Mouse (Mus musculus) heart, embryonic 16.5 days (tissue): ENCODE data around the gene Tle6. TPM values are rescaled to one million over a fixed set of nuclear protein-coding genes. Genes with fewer than 3 reads are reported as not detected.

Experiments
- ATAC-seq: fragments of 200-750 bp; cut with Nextera tagmentation; replicated peaks from 2 replicates; pipeline ENCODE4 v1.8.0; 2017; ENCODE audit warnings: moderate number of reproducible peaks; ENCODE audit not compliant: insufficient read depth, low FRiP score; ENCODE audit errors: extremely low read depth
- H3K27ac ChIP-seq: fragments of 300-500 bp; sonication (generic); 2 replicates; pipeline ENCODE4 v1.5.1; 2014; ENCODE audit warnings: mild to moderate bottlenecking, low read length, control low read depth, moderate library complexity
- H3K27me3 ChIP-seq: fragments of 300-500 bp; sonication (generic); 2 replicates; pipeline ENCODE4 v1.6.1; 2014; ENCODE audit warnings: low read length, mixed read lengths; ENCODE audit not compliant: control insufficient read depth, insufficient read depth
- H3K36me3 ChIP-seq: fragments of 300-500 bp; sonication (generic); 2 replicates; pipeline ENCODE4 v1.6.1; 2014; ENCODE audit not compliant: control insufficient read depth, insufficient read depth
- H3K4me1 ChIP-seq: fragments of 300-500 bp; sonication (generic); 2 replicates; pipeline ENCODE4 v1.6.1; 2014; ENCODE audit warnings: low read length, mixed read lengths; ENCODE audit not compliant: control insufficient read depth, insufficient read depth
- H3K4me2 ChIP-seq: fragments of 300-500 bp; sonication (generic); 2 replicates; pipeline ENCODE4 v1.6.1; 2014; ENCODE audit warnings: low read depth, mild to moderate bottlenecking, control low read depth, low read length
- H3K4me3 ChIP-seq: fragments of 300-500 bp; sonication (generic); 2 replicates; pipeline ENCODE4 v1.5.1; 2014; ENCODE audit warnings: mild to moderate bottlenecking, control low read depth, low read length
- H3K9ac ChIP-seq: fragments of 300-500 bp; sonication (generic); 2 replicates; pipeline ENCODE4 v1.6.1; 2014; ENCODE audit warnings: low read length, control low read depth
- H3K9me3 ChIP-seq: fragments of 300-500 bp; sonication (generic); replicated peaks from 2 replicates; pipeline ENCODE4 v1.6.1; 2016; ENCODE audit warnings: low read length; ENCODE audit not compliant: control insufficient read depth
- WGBS: fragments of 180-500 bp; shearing (Covaris S2); extraction: QIAGEN DNeasy Blood & Tissue Kit; methylation state at CpG from one replicate; pipeline ENCODE4 v1.1.7; 2014; 5-methylcytosine and 5-hydroxymethylcytosine counted together
- polyA plus RNA-seq: library from polyadenylated mRNA; unstranded; fragments of >200 nt; fragmentation: Nextera tagmentation; extraction: Ambion mirVana; gene quantifications from 2 replicates; pipeline ENCODE4 v1.2.1, GENCODE M21; 2015

Tle6 gene
- polyA plus RNA-seq, 1 experiment from 2014 or later: 29.6 TPM

DNA sequence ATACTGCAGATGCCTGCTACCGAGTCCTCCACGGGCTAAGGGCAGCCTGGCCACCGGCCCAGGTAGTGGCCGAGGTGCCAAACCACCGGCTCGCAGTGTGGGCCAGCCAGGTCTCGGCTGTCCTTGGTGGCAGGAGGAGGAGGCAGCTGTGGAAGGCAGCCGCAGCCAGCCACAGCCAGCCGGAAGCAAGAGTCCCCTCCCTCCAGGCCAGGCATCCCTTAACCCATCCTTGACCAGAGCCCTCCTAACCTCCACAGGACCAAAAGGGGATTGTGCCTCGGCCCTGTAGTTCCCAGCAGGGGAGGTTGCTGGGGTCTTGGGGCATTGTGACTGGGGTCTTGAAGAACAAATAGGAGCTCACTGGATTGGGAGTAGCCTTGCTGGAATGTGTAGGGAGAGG lies 36.7 kb downstream of the Tle6 start:
- Histone ChIP-seq H3K9me3 (no peaks in the 10 kb centered on the region), H3K4me3 (peak overlapping the region; percentile 36), H3K9ac (peak overlapping the region; percentile 50), H3K4me2 (peak overlapping the region; percentile 53), H3K27ac (peak overlapping the region; percentile 60), H3K27me3 (no peaks in the 10 kb centered on the region), H3K36me3 (peaks cover 34% of the 10 kb centered on the region), H3K4me1 (peaks cover 52% of the 10 kb centered on the region)
- ATAC-seq: no peak
- 6% methylated on average over 10 of the region's 10 CpGs for WGBS

DNA sequence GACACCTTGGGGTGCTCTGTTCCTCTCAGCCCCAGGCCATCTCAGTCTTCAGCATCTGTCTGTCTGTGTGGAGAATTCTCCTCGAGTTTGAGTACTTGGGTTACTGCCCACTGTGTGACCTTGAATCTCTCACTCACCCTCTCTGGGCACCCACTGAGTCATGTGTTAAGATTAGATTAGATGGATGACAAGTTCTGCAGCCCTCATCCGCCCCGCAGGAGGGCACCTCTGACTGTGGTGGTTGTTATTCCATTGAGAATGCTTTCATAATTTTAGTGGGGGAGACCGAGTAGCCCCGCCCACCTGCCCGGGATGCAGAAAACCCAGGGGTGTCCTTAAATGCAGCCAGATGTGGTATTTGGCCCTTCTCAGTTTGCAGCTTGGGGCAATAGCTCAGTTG lies 37.4 kb downstream of the Tle6 start:
- Histone ChIP-seq H3K4me3 (peak overlapping the region; percentile 36), H3K9ac (peak overlapping the region; percentile 50), H3K27me3 (no peaks in the 10 kb centered on the region), H3K4me1 (peaks cover 46% of the 10 kb centered on the region), H3K4me2 (peak overlapping the region; percentile 53; the same call in 1 of the 2 replicates), H3K36me3 (peaks cover 34% of the 10 kb centered on the region), H3K9me3 (no peaks in the 10 kb centered on the region), H3K27ac (peak overlapping the region; percentile 60)
- no peak for ATAC-seq
- 37% methylated on average over 6 of the region's 6 CpGs for WGBS

DNA sequence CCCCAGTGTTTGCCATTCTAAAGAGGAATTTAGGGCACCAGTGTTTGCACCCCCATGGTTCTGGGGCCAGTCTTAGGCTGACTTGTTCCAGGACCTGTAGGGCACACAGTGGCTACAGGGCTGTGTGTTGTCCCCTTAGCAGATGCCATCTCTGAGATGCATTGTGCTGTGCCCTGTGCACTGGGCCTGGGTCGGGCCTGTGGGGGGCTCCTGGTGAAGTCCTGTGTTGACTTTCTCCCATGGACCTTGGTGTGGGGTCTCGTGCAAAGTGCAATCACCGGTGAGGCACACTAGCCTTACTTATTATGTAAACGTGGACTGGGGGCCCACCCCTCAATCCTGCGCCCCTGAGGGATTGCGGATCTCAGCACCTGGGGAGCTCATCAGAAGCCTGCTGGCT lies 38.5 kb downstream of the Tle6 start:
- H3K4me3 ChIP-seq: no peak overlapping the region
- H3K9ac ChIP-seq: 0 out of 2 replicates have a peak overlapping the region, but pooled peaks have one; percentile 20
- peaks cover 34% of the 10 kb centered on the region for H3K36me3 ChIP-seq

DNA sequence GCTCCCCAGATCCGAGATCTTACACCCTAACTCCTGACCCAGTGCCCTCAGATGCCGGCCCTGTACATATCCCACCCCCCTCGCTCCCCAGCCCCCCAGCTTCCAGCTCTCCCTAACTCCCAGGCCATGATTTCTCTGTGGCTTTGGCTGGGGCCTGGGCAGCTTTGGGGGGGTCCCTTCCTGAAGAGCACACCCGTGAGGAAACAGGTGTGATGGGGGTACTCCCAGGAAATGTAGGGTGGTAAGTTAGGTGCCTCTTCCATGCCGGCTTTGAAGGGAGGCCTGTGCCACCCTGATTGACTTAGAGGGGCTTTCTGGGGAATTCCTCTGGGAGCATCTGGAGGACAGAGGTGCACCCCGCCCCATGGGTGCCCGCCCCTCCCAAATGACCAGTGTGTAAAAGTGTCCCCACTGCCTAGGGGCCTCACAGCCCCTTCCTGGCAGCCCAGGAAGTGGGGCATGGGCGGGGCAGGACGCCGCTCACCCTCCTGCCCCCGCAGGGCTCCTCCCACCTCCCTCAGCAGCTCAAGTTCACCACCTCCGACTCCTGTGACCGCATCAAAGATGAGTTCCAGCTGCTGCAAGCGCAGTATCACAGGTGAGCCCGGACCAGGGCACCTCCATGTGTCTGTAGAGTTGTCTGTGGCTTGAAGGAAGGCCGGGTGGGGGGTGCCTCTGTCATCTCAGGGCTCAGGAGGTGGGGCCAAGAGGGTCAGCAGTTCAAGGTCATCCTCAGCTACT lies 40.0 kb downstream of the Tle6 start:
- no peaks in the 10 kb centered on the region for H3K9me3 ChIP-seq
- peak; percentile 25 for ATAC-seq
- H3K36me3 ChIP-seq: peaks cover 28% of the 10 kb centered on the region
- H3K27me3 ChIP-seq: no peaks in the 10 kb centered on the region
- peak overlapping the region; percentile 97 for H3K4me3 ChIP-seq
- peak overlapping the region; percentile 98 for H3K27ac ChIP-seq
- H3K9ac ChIP-seq: peak overlapping the region; percentile 100
- 10% methylated on average over 16 of the region's 16 CpGs for WGBS
- H3K4me2 ChIP-seq: peak overlapping the region; percentile 99
- peaks cover 42% of the 10 kb centered on the region for H3K4me1 ChIP-seq

More for the DNA sequence above, 38.5 kb downstream of the Tle6 start:
- no peaks in the 10 kb centered on the region for H3K9me3 ChIP-seq
- no peak for ATAC-seq
- H3K4me1 ChIP-seq: peaks cover 42% of the 10 kb centered on the region
- H3K27ac ChIP-seq: peak overlapping the region; percentile 32; the same call in 1 of the 2 replicates
- H3K4me2 ChIP-seq: peak overlapping the region; percentile 19; the same call in 1 of the 2 replicates
- 81% methylated on average over 6 of the region's 6 CpGs for WGBS
- no peaks in the 10 kb centered on the region for H3K27me3 ChIP-seq

DNA sequence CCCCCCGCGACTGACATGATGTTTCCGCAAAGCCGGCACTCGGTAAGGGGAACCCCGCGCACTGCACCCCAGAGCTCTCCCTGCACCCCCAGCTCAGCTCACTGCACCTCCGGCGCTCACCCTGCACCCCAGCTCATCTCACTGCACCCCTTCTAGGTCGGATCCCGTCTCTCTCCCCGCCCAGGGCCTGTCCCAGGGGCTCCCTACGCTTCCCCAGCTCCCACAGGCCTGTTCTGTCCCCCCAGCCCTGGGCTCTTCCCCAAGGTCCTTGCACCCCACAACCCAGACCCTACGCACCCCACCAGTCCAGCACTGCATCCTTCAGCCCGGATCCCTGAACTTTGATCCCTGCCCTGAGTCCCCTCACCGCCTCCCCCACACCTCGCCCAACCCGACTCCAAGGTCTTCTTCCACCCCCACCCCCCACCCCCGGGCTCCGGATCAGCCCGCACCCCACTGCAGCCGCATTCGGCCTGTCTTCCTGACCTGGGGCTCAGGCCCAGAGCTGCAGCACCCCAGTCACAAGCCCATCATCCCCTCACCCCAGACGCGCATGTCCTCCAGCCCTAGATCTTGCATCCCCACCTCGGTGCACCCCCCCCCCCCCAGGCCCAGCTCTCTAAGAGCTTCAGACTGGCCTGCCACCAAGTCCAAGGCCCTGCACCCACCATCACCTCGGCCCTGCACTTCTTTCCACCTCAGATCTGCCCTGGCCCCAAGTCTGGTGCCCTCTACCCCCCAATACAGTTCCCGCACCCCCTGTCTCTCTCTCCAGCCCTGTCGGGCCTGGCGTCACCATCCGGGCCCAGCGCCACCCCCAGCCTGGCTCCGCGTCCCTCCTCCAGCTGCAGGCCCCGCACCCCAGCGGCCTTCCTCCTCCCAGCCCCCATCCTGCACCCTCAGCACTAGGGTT lies 41.0 kb downstream of the Tle6 start:
- peak overlapping the region; percentile 99 for H3K4me2 ChIP-seq
- H3K9me3 ChIP-seq: no peaks in the 10 kb centered on the region
- peak overlapping the region; percentile 98 for H3K27ac ChIP-seq
- under 1% methylated on average over 35 of the region's 36 CpGs for WGBS
- H3K4me1 ChIP-seq: peaks cover 39% of the 10 kb centered on the region
- H3K4me3 ChIP-seq: peak overlapping the region; percentile 97
- peaks cover 18% of the 10 kb centered on the region for H3K36me3 ChIP-seq
- ATAC-seq: peak; percentile 28
- peak overlapping the region; percentile 100 for H3K9ac ChIP-seq
- no peaks in the 10 kb centered on the region for H3K27me3 ChIP-seq

DNA sequence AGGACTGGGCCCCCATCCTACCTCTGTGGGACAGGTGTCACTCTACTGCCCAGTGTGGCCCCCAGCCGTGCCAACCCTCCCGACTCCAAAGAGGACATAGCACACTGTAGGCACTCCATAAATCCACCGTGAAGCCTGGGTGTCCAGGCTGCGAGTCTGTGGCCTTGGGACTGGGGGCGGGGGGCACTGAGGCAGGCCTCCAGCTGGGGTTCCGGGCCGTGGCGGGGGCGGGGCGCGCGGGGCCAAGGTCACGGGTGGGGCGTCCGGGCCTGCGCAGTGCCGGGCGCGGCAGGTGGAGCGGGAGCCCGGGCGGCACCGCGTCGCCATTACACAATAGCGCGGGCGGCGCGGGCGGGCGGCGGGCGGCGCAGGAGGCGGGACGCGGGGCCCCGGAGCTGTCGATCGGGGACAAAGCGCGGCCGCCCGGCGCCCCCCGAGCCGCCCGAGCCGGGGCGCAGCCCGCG lies 41.7 kb downstream of the Tle6 start, which contains the start of gene Aes:
Gene Aes, plus strand, starts transcription at position 326 of the 464 bp plus-strand sequence.
- peak within 1 kb of the TSS; percentile 100 for H3K9ac ChIP-seq
- H3K4me1 ChIP-seq: peaks cover 32% of the 10 kb centered on the region
- WGBS: under 1% methylated on average over 32 of the region's 53 CpGs
- peak; percentile 64 for ATAC-seq
- peak within 1 kb of the TSS; percentile 99 for H3K4me2 ChIP-seq
- H3K27ac ChIP-seq: peak within 1 kb of the TSS; percentile 98
- no peaks in the 10 kb centered on the region for H3K9me3 ChIP-seq
- H3K4me3 ChIP-seq: peak within 1 kb of the TSS; percentile 97
- no peaks in the 10 kb centered on the region for H3K27me3 ChIP-seq
- peaks cover 13% of the 10 kb centered on the region; the same call in 1 of the 2 replicates for H3K36me3 ChIP-seq

DNA sequence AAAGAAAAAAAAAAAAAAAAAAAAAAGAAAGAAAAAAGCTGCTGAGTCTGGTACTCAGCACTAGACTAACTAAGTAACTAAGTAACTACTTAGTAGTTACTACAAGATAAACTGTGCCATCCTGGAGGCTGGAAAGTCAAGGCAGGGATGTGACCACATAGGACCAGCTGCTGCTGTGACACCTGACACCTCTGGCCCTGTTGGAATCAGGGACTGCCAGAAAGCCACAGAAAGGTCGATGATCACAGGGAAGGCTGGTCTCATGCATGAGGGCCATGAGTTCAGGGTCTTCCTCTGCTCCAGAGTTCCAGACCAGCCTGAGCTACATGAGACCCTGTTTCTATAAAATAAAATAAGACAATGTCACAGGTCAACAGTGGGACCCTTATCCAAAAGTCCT lies 43.4 kb downstream of the Tle6 start:
- WGBS: 38% methylated on average over 1 of the region's 1 CpGs
- Histone ChIP-seq H3K27ac (no peak overlapping the region), H3K9ac (no peak overlapping the region), H3K4me3 (no peak overlapping the region), H3K4me1 (peaks cover 16% of the 10 kb centered on the region), H3K27me3 (no peaks in the 10 kb centered on the region), H3K36me3 (peaks cover 11% of the 10 kb centered on the region; the same call in 1 of the 2 replicates), H3K9me3 (0 out of 2 replicates have a peak, but pooled peaks cover 3% of the 10 kb centered on the region), H3K4me2 (no peak overlapping the region)
- no peak for ATAC-seq

DNA sequence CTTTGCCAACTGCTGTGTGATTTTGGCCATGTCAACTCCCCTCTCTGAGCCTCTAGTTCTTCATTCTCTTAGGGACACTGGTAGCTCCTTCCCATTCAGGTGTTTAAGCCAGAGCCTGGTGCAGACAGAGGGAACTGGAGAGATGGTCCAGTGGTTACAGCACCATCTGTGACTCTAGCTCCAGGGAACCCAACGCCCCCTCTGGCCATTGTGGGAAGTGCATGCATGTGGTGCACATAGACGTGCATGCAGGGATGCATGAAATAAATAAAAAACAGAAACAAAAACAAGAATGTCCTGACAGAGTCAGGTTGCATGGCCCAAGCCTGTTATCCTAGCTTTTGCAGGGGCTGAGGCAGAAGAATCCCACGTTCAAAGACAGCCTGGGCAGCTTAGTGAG lies 44.6 kb downstream of the Tle6 start:
- Histone ChIP-seq H3K27me3 (no peaks in the 10 kb centered on the region), H3K27ac (no peak overlapping the region), H3K4me1 (peaks cover 14% of the 10 kb centered on the region), H3K36me3 (peaks cover under 1% of the 10 kb centered on the region; the same call in 1 of the 2 replicates), H3K9me3 (0 out of 2 replicates have a peak, but pooled peaks cover 3% of the 10 kb centered on the region), H3K4me2 (no peak overlapping the region), H3K9ac (no peak overlapping the region), H3K4me3 (no peak overlapping the region)
- 63% methylated on average over 3 of the region's 3 CpGs for WGBS
- ATAC-seq: no peak
